Mouse (Mus musculus) midbrain, postnatal 0 days (tissue): Measurements from ENCODE around the gene Ubr2. TPM values are rescaled to one million over a fixed set of nuclear protein-coding genes. Genes with fewer than 3 reads are reported as not detected.

Experiments
- ATAC-seq: fragments of 200-750 bp; cut with Nextera tagmentation; 2 replicates; pipeline ENCODE4 v1.8.0; 2017; ENCODE audit warnings: moderate number of reproducible peaks, mild to moderate bottlenecking, moderate TSS enrichment, moderate library complexity; ENCODE audit not compliant: low FRiP score
- DNase-seq: peaks from one replicate; pipeline ENCODE4 v3.0.0-alpha.2; 2015; ENCODE audit warnings: low spot score
- H3K27ac ChIP-seq: fragments of 300-500 bp; sonication (generic); 2 replicates; pipeline ENCODE4 v1.5.1; 2014; ENCODE audit warnings: low read depth, mild to moderate bottlenecking, low read length, mixed read lengths
- H3K27me3 ChIP-seq: fragments of 300-500 bp; sonication (generic); 2 replicates; pipeline ENCODE4 v1.6.1; 2014; ENCODE audit warnings: low read length, control low read depth, mixed read lengths; ENCODE audit not compliant: insufficient read depth
- H3K36me3 ChIP-seq: fragments of 300-500 bp; sonication (generic); 2 replicates; pipeline ENCODE4 v1.6.1; 2014; ENCODE audit warnings: low read length, control low read depth, mixed read lengths; ENCODE audit not compliant: insufficient read depth
- H3K4me1 ChIP-seq: fragments of 300-500 bp; sonication (generic); 2 replicates; pipeline ENCODE4 v1.6.1; 2014; ENCODE audit warnings: mild to moderate bottlenecking, control low read depth, antibody characterized with exemption, low read length, mixed read lengths; ENCODE audit not compliant: insufficient read depth
- H3K4me2 ChIP-seq: fragments of 300-500 bp; sonication (generic); 2 replicates; pipeline ENCODE4 v1.6.1; 2014; ENCODE audit warnings: low read depth, mild to moderate bottlenecking, low read length, mixed read lengths; ENCODE audit not compliant: poor library complexity, severe bottlenecking
- H3K4me3 ChIP-seq: fragments of 300-500 bp; sonication (generic); 2 replicates; pipeline ENCODE4 v1.5.1; 2014; ENCODE audit warnings: low read depth, mild to moderate bottlenecking, low read length, moderate library complexity
- H3K9ac ChIP-seq: fragments of 300-500 bp; sonication (generic); replicated peaks from 2 replicates; pipeline ENCODE4 v1.6.1; 2014; ENCODE audit warnings: mild to moderate bottlenecking, low read length, moderate library complexity, mixed read lengths; ENCODE audit not compliant: poor library complexity, severe bottlenecking
- H3K9me3 ChIP-seq: fragments of 300-500 bp; sonication (generic); 2 replicates; pipeline ENCODE4 v1.6.1; 2016; ENCODE audit warnings: low read length, control low read depth
- CTCF ChIP-seq: IDR thresholded peaks from 2 replicates; pipeline ENCODE4 v1.5.1; 2016; ENCODE audit warnings: antibody characterized with exemption, mild to moderate bottlenecking
- whole genome bisulfite sequencing: fragments of 180-500 bp; shearing (Covaris S2); extraction: QIAGEN DNeasy Blood & Tissue Kit; methylation state at CpG from one replicate; pipeline ENCODE4 v1.1.7; 2014; 5-methylcytosine and 5-hydroxymethylcytosine counted together
- polyA plus RNA-seq: library from polyadenylated mRNA; unstranded; fragments of >200 nt; fragmentation: Nextera tagmentation; extraction: Ambion mirVana; gene quantifications from 2 replicates; pipeline ENCODE4 v1.2.1, GENCODE M21; 2015
- total RNA-seq: library from RNA; depleted of rRNA; stranded (reverse); fragments of >200 nt; gene quantifications from 2 replicates; pipeline ENCODE4 v1.2.3, GENCODE M21; 2014

Ubr2 gene
- total and polyA plus RNA-seq, 2 experiments from 2014 or later, result 9.8 to 26.0 TPM

GRCm38 (mm10) chr17:46918951-46919350 lies 91.4 kb downstream of the Ubr2 start:
- no peak for TF ChIP-seq CTCF
- Histone ChIP-seq H3K27ac (no peak overlapping the region), H3K27me3 (no peaks in the 10 kb centered on the region), H3K4me1 (no peaks in the 10 kb centered on the region), H3K36me3 (no peaks in the 10 kb centered on the region), H3K4me2 (no peak overlapping the region), H3K4me3 (no peak overlapping the region), H3K9ac (no peak overlapping the region), H3K9me3 (no peaks in the 10 kb centered on the region)
- 44% methylated on average over 4 of the region's 4 CpGs for WGBS
- DNase-seq (peak; percentile 24), ATAC-seq (no peak)

DNA sequence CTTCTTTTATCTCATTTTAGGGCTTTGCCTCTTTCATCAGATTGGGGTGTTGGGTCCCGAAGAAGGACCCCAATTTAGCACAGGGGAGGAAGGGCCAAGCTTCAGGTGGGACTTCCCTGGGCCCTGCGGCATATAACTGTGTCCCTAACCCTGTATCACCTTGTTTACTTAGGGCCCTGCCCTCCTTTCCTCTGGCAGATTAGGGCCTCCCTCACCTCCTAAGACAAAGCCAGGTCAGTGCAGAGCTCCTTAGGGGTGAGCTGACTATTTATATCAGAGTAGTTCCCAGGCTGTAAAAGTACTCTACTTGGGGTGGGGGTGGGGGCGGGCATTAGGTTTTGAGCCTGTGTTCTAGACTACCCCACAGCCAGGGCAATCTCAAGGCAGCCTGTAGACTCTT lies 95.2 kb downstream of the Ubr2 start:
- Histone ChIP-seq H3K27ac (no peak overlapping the region), H3K4me1 (no peaks in the 10 kb centered on the region), H3K9me3 (no peaks in the 10 kb centered on the region), H3K36me3 (no peaks in the 10 kb centered on the region), H3K9ac (no peak overlapping the region), H3K27me3 (no peaks in the 10 kb centered on the region), H3K4me3 (no peak overlapping the region), H3K4me2 (no peak overlapping the region)
- WGBS, result 74% methylated on average over 3 of the region's 3 CpGs
- DNase-seq (no peak), ATAC-seq (no peak)
- TF ChIP-seq CTCF, result no peak

GRCm38 (mm10) chr17:46912331-46912730 lies 98.0 kb downstream of the Ubr2 start:
- Histone ChIP-seq H3K4me3 (no peak overlapping the region), H3K9me3 (no peaks in the 10 kb centered on the region), H3K27me3 (no peaks in the 10 kb centered on the region), H3K9ac (peak overlapping the region; percentile 24; the same call in 1 of the 2 replicates), H3K4me1 (no peaks in the 10 kb centered on the region), H3K36me3 (no peaks in the 10 kb centered on the region), H3K4me2 (no peak overlapping the region), H3K27ac (no peak overlapping the region)
- 32% methylated on average over 6 of the region's 6 CpGs for WGBS
- DNase-seq (no peak), ATAC-seq (no peak)
- TF ChIP-seq CTCF, result no peak

DNA sequence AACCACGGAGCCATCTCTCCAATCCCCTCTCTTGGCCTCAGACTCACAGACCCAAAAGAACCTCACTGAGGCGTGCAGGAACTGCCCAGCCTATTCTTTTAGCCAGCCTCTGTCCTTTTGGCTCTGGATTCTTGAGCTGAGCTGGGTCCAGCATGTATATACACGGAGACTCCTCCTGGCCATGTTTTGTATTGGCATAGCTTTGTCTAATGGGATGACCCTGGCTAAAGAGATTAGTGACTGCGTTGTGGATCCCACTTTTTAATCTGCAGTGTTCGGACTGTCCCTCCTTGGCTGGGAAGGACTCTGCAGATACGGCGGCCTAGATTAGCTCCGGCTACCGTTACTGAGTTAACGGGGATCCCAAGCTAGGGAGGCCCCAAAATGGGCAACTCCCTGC lies 100.2 kb downstream of the Ubr2 start, which contains the start of gene Prph2:
Gene Prph2 (plus strand): TSS at position 274 of the 400 bp plus-strand sequence.
- no peaks in the 10 kb centered on the region for H3K27me3 ChIP-seq
- no peak within 1 kb of the TSS for H3K4me2 ChIP-seq
- 70% methylated on average over 10 of the region's 10 CpGs for WGBS
- ATAC-seq, result no peak
- DNase-seq, result no peak
- no peaks in the 10 kb centered on the region for H3K4me1 ChIP-seq
- TF ChIP-seq CTCF, result no peak
- H3K9me3 ChIP-seq, result no peaks in the 10 kb centered on the region
- no peak within 1 kb of the TSS for H3K9ac ChIP-seq
- H3K4me3 ChIP-seq, result no peak within 1 kb of the TSS
- H3K36me3 ChIP-seq, result no peaks in the 10 kb centered on the region
- H3K27ac ChIP-seq, result no peak within 1 kb of the TSS

- peak; percentile 96 for TF ChIP-seq CTCF
- H3K27me3 ChIP-seq, result no peaks in the 10 kb centered on the region
- no peaks in the 10 kb centered on the region for H3K4me1 ChIP-seq
- H3K9me3 ChIP-seq, result no peaks in the 10 kb centered on the region
- H3K4me3 ChIP-seq, result no peak overlapping the region
- peak; percentile 78 for DNase-seq
- peak overlapping the region; percentile 3 for H3K4me2 ChIP-seq
- 20% methylated on average over 19 of the region's 19 CpGs for WGBS
- no peak overlapping the region for H3K9ac ChIP-seq
- H3K27ac ChIP-seq, result no peak overlapping the region
- H3K36me3 ChIP-seq, result no peaks in the 10 kb centered on the region
- peak; percentile 71; the same call in 1 of the 2 replicates for ATAC-seq
Measured at GRCm38 (mm10) chr17:46903876-46904490, 106.4 kb downstream of the Ubr2 start.

DNA sequence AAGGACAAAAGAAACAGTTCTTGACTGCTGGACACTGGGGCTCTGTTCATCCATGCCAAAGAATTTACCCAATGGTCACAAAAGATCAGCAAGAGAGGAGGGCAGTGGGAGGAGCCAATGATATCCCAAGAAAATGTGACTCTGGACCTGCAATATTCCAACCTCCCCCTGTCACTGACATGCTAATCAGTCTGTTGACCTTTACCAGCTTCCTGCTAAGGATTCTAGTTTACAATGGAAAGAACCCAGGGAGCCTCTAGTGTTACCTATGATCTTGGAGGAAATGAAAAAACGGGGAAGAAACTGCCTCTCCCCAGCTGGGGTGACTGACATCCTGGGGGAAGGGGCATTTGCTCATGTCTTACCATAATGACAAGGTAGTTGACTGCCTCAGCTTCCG lies 109.4 kb downstream of the Ubr2 start:
- Histone ChIP-seq H3K9me3 (no peaks in the 10 kb centered on the region), H3K27me3 (no peaks in the 10 kb centered on the region), H3K36me3 (no peaks in the 10 kb centered on the region), H3K4me2 (no peak overlapping the region), H3K9ac (no peak overlapping the region), H3K27ac (no peak overlapping the region), H3K4me1 (no peaks in the 10 kb centered on the region), H3K4me3 (no peak overlapping the region)
- no peak for TF ChIP-seq CTCF
- DNase-seq, result no peak
- no peak for ATAC-seq
- WGBS, result 44% methylated on average over 2 of the region's 2 CpGs
